Mouse (Mus musculus) kidney, postnatal 10 days (tissue): Measurements from ENCODE around the gene Mllt6.
A peak's percentile ranks its signal among the peaks of the same experiment; 100 is the strongest.
"Not testable (repeated sequence)": the region's sequence is repeated elsewhere in the genome, so short reads cannot be mapped to it uniquely, and the experiment has no call there.

Experiments
- DNase-seq: peaks from one replicate; pipeline ENCODE4 v3.0.0; 2021; ENCODE audit warnings: mixed read lengths

The Mllt6 gene

GRCm38 (mm10) chr11:97650341-97650740 lies 12.9 kb upstream of the Mllt6 start:
- no peak for DNase-seq

GRCm38 (mm10) chr11:97653376-97653775 lies 9.8 kb upstream of the Mllt6 start:
- DNase-seq = not testable (repeated sequence)

GRCm38 (mm10) chr11:97654210-97654609 lies 9.0 kb upstream of the Mllt6 start:
- DNase-seq = no peak

- DNase-seq = no peak
These were observed 6.8 kb upstream of the Mllt6 start for GRCm38 (mm10) chr11:97656269-97656971.

- DNase-seq = no peak
These were observed 5.8 kb upstream of the Mllt6 start for GRCm38 (mm10) chr11:97657184-97657945.

GRCm38 (mm10) chr11:97657967-97658366 lies 5.2 kb upstream of the Mllt6 start:
- DNase-seq = not testable (repeated sequence)

- DNase-seq = no peak
These were observed 4.4 kb upstream of the Mllt6 start for GRCm38 (mm10) chr11:97658751-97659266.

- peak; percentile 41 for DNase-seq
These were observed 3.8 kb upstream of the Mllt6 start for GRCm38 (mm10) chr11:97659267-97659989.

GRCm38 (mm10) chr11:97659990-97660714 lies 3.1 kb upstream of the Mllt6 start:
- peak; percentile 88 for DNase-seq

- DNase-seq = peak; percentile 8
These were observed 2.2 kb upstream of the Mllt6 start for GRCm38 (mm10) chr11:97660734-97661647.

GRCm38 (mm10) chr11:97661648-97662133 lies 1.5 kb upstream of the Mllt6 start:
- DNase-seq = peak; percentile 83

- DNase-seq = peak; percentile 70
These were observed 864 bp upstream of the Mllt6 start for GRCm38 (mm10) chr11:97662207-97662892.

GRCm38 (mm10) chr11:97663528-97664338 lies 519 bp downstream of the Mllt6 start:
- DNase-seq = peak; percentile 76

- DNase-seq = no peak
These were observed 1.1 kb downstream of the Mllt6 start for GRCm38 (mm10) chr11:97664339-97664665.

- peak; percentile 50 for DNase-seq
These were observed 1.6 kb downstream of the Mllt6 start for GRCm38 (mm10) chr11:97664771-97665240.

- no peak for DNase-seq
These were observed 2.2 kb downstream of the Mllt6 start for GRCm38 (mm10) chr11:97665431-97665830.

- DNase-seq = no peak
These were observed 3.0 kb downstream of the Mllt6 start for GRCm38 (mm10) chr11:97666221-97666620.

- no peak for DNase-seq
These were observed 3.6 kb downstream of the Mllt6 start for GRCm38 (mm10) chr11:97666794-97667193.

- DNase-seq = no peak
These were observed 4.9 kb downstream of the Mllt6 start for GRCm38 (mm10) chr11:97668160-97668559.

GRCm38 (mm10) chr11:97669268-97669667 lies 6.1 kb downstream of the Mllt6 start:
- peak; percentile 57 for DNase-seq
